Comparison of ENCODE assay signal across 9 mouse cellular contexts in genomic region chr14:54817791-54818190, GRCm38 (mm10). TPM values are rescaled to one million over a fixed set of nuclear protein-coding genes. Genes with fewer than 3 reads are reported as not detected.
A peak's percentile ranks its signal among the peaks of the same experiment; 100 is the strongest.
DNase-seq lines count a peak whose midpoint lies in the region; TF ChIP-seq lines count a peak whose summit lies in the region.
"Had no signal": no experiment of that assay in that cellular context is flagged by ENCODE, and none has a peak within 500 bp of the region (broad histone marks: within the 10 kb centered on the region; RNA-seq: fewer than 3 reads in every experiment).

No protein-coding gene starts in this region.

- peak; percentile 83 for TF ChIP-seq CTCF in layer of hippocampus, adult 2 months (conservative IDR thresholded peaks at IDR 0.05)
- no peak for TF ChIP-seq CTCF in thymus, adult 2 months (IDR thresholded peaks at IDR 0.05; ENCODE audit: borderline replicate concordance, control insufficient read depth, extremely low read depth, insufficient read depth, low read length, poor library complexity)

- H3K27me3 ChIP-seq in thymus, adult 2 months (ENCODE audit: control insufficient read depth, insufficient read depth, low read length) = no peaks in the 10 kb centered on the region

- no peak for TF ChIP-seq POLR2A in thymus, adult 2 months (IDR thresholded peaks at IDR 0.05; ENCODE audit: control insufficient read depth, extremely low read depth, insufficient read depth, low read length, poor library complexity)

- H3K4me1 ChIP-seq in thymus, adult 2 months (replicated peaks; ENCODE audit: control insufficient read depth, insufficient read depth, low read length) = no peaks in the 10 kb centered on the region

- H3K27ac ChIP-seq in layer of hippocampus, adult 2 months = no peak overlapping the region
- no peak overlapping the region for H3K27ac ChIP-seq in thymus, adult 2 months (ENCODE audit: control insufficient read depth, insufficient read depth, low read length)

- intact Hi-C loops in gastrocnemius, postnatal 14 days (cut with DNase I; ENCODE audit: low total_unique reads) = no loop called here
- intact Hi-C loops in gastrocnemius, postnatal 36 days (cut with DNase I) = loop anchor here (2.0 kb wide), 1 partner anchor 103 kb away; no protein-coding TSS in a partner anchor

- no peaks in the 10 kb centered on the region for H3K36me3 ChIP-seq in thymus, adult 2 months (ENCODE audit: control insufficient read depth, insufficient read depth, low read length)

- peak; percentile 15 for DNase-seq in gastrocnemius, postnatal 14 days
- no peak for DNase-seq in gastrocnemius, postnatal 36 days
- DNase-seq in right cerebral cortex, adult 2 months (ENCODE audit: low spot score in 2 of 2) = peak; percentile 12 to 28
- DNase-seq in right cerebral cortex, postnatal 25 days = no peak
- peak; percentile 52 for DNase-seq in embryo, embryonic 10.5 days (ENCODE audit: low spot score)
- DNase-seq in layer of hippocampus, adult 2 months (ENCODE audit: low spot score in 2 of 2) = peak; percentile 39 to 49
- peak; percentile 34 for DNase-seq in thymus, adult 2 months
- DNase-seq in urinary bladder, postnatal 4 days (ENCODE audit: low spot score in 2 of 2) = no peak

- WGBS in thymus, adult 2 months = 46% methylated on average over 2 of the region's 2 CpGs

- H3K4me3 ChIP-seq in layer of hippocampus, adult 2 months = no peak overlapping the region
- no peak overlapping the region for H3K4me3 ChIP-seq in thymus, adult 2 months (ENCODE audit: control insufficient read depth, insufficient read depth, low read length)

RNA-seq across cellular contexts. Expression of gene Rnf212b, which starts 3.9 kb away (rescaled TPM):
- total RNA-seq in gastrocnemius, postnatal 14 days (2021) = under 1 TPM in 1 of 2 experiments, not detected in 1; 0.29 TPM
- 1 to 10 TPM; 2.2 TPM for total RNA-seq in gastrocnemius, postnatal 36 days (2021)
- not detected for total RNA-seq in layer of hippocampus, adult 2 months (2021)
- polyA plus RNA-seq in thymus, adult 2 months (2012; rRNA removed) = 0.15 TPM in 1 of 2 replicates, not detected in the other
- total RNA-seq: left cerebral cortex, postnatal 25 days had no signal

RNA-seq across cellular contexts. Expression of gene Slc7a8, which starts 36.0 kb away (rescaled TPM):
- 10 to 100 TPM in 1 of 2 experiments, 1 to 10 TPM in 1; 7.5 to 18.5 TPM for total RNA-seq in gastrocnemius, postnatal 14 days (2021)
- 10 to 100 TPM; 17.5 to 23.4 TPM for total RNA-seq in gastrocnemius, postnatal 36 days (2021)
- 10 to 100 TPM; 49.4 to 54.1 TPM for total RNA-seq in layer of hippocampus, adult 2 months (2021)
- polyA plus RNA-seq in thymus, adult 2 months (2012; rRNA removed) = 10.0 and 11.6 TPM in 2 replicates

RNA-seq across cellular contexts. Expression of gene Homez, which starts 53.0 kb away (rescaled TPM):
- 1 to 10 TPM; 6.1 to 8.1 TPM for total RNA-seq in gastrocnemius, postnatal 14 days (2021)
- total RNA-seq in gastrocnemius, postnatal 36 days (2021) = 1 to 10 TPM; 2.6 to 4.0 TPM
- 10 to 100 TPM; 22.0 to 22.2 TPM for total RNA-seq in layer of hippocampus, adult 2 months (2021)
- 4.7 and 5.9 TPM in 2 replicates for polyA plus RNA-seq in thymus, adult 2 months (2012; rRNA removed)

RNA-seq across cellular contexts. Expression of gene Ppp1r3e, which starts 59.6 kb away (rescaled TPM):
- 1 to 10 TPM; 2.8 to 6.8 TPM for total RNA-seq in gastrocnemius, postnatal 14 days (2021)
- 1 to 10 TPM; 2.9 to 3.0 TPM for total RNA-seq in gastrocnemius, postnatal 36 days (2021)
- total RNA-seq in layer of hippocampus, adult 2 months (2021) = 10 to 100 TPM; 22.1 to 24.3 TPM
- polyA plus RNA-seq in thymus, adult 2 months (2012; rRNA removed) = 14.3 and 18.2 TPM in 2 replicates

Comparison
In these comparisons a context has a peak if more than half of its experiments do, and no peak if none do; other contexts are left out.
1. DNase-seq: peak in gastrocnemius, postnatal 14 days (single experiment), right cerebral cortex, adult 2 months (2 of 2), embryo, embryonic 10.5 days (single experiment), layer of hippocampus, adult 2 months (2 of 2) and thymus, adult 2 months (single experiment); none in gastrocnemius, postnatal 36 days (0 of 2), right cerebral cortex, postnatal 25 days (single experiment) and urinary bladder, postnatal 4 days (0 of 2).